In genomic region chr3:78966683-78967549, GRCm38 (mm10) we compare ENCODE assay signal across 8 mouse cellular contexts.
DNase-seq lines count a peak whose midpoint lies in the region; ATAC-seq and TF ChIP-seq lines count a peak whose summit lies in the region.
"Not testable (repeated sequence)": the region's sequence is repeated elsewhere in the genome, so short reads cannot be mapped to it uniquely, and the experiment has no call there.

No protein-coding gene starts in this region.

- not testable (repeated sequence) for TF ChIP-seq CTCF in lung, postnatal 0 days (IDR thresholded peaks at IDR 0.05)

- H3K4me3 ChIP-seq in embryonic facial prominence, embryonic 10.5 days = peak overlapping the region; percentile 59
- H3K4me3 ChIP-seq in hindbrain, embryonic 14.5 days (replicated peaks; ENCODE audit: low read length) = peak overlapping the region; percentile 38
- H3K4me3 ChIP-seq in lung, postnatal 0 days (ENCODE audit: low read depth, low read length) = peak overlapping the region; percentile 31
- peak overlapping the region; percentile 40 for H3K4me3 ChIP-seq in neural tube, embryonic 14.5 days (ENCODE audit: low read depth, low read length)

- intact Hi-C loops in left cerebral cortex, postnatal 25 days (cut with DNase I) = not testable (repeated sequence)

- DNase-seq in adrenal gland, postnatal 25 days = peak; percentile 21
- DNase-seq in embryonic facial prominence, embryonic 10.5 days (ENCODE audit: low spot score) = peak; percentile 43
- DNase-seq in hindbrain, embryonic 14.5 days (ENCODE audit: low spot score) = peak; percentile 35
- peak; percentile 13 to 16 for DNase-seq in left cerebral cortex, postnatal 25 days (ENCODE audit: low spot score in 2 of 2)
- DNase-seq in lung, postnatal 0 days (ENCODE audit: low spot score) = not testable (repeated sequence)
- DNase-seq in thymus, postnatal 36 days = peak; percentile 22 to 26

- H3K36me3 ChIP-seq in embryonic facial prominence, embryonic 10.5 days (replicated peaks); hindbrain, embryonic 14.5 days (replicated peaks; ENCODE audit: control insufficient read depth, insufficient read depth); lung, postnatal 0 days (ENCODE audit: insufficient read depth, low read length); neural tube, embryonic 14.5 days (ENCODE audit: control insufficient read depth, insufficient read depth, low read length): not testable (repeated sequence)

- peaks cover 12% of the 10 kb centered on the region for H3K27me3 ChIP-seq in embryonic facial prominence, embryonic 10.5 days (replicated peaks; ENCODE audit: low read depth, poor library complexity, severe bottlenecking)
- H3K27me3 ChIP-seq in hindbrain, embryonic 14.5 days (ENCODE audit: control insufficient read depth, insufficient read depth, low read length); lung, postnatal 0 days (replicated peaks; ENCODE audit: insufficient read depth, low read length); neural tube, embryonic 14.5 days (ENCODE audit: control insufficient read depth, insufficient read depth, low read length): not testable (repeated sequence)

- ATAC-seq in granulocyte monocyte progenitor cell, adult 5-6 weeks (replicated peaks; ENCODE audit: poor library complexity, severe bottlenecking) = peak; percentile 85
- ATAC-seq in hindbrain, embryonic 14.5 days (ENCODE audit: low FRiP score) = peak; percentile 86
- ATAC-seq in lung, postnatal 0 days = peak; percentile 87
- peak; percentile 89 for ATAC-seq in neural tube, embryonic 14.5 days (ENCODE audit: low read depth)

- not testable (repeated sequence) for TF ChIP-seq EP300 in lung, postnatal 0 days (IDR thresholded peaks at IDR 0.05)

- H3K9ac ChIP-seq in hindbrain, embryonic 14.5 days = peak overlapping the region; percentile 74
- peak overlapping the region; percentile 20; the same call in 1 of the 2 replicates for H3K9ac ChIP-seq in lung, postnatal 0 days (replicated peaks; ENCODE audit: low read depth)
- peak overlapping the region; percentile 59 for H3K9ac ChIP-seq in neural tube, embryonic 14.5 days (replicated peaks; ENCODE audit: low read depth, low read length)

- H3K27ac ChIP-seq in embryonic facial prominence, embryonic 10.5 days (replicated peaks) = peak overlapping the region; percentile 79
- H3K27ac ChIP-seq in hindbrain, embryonic 14.5 days; lung, postnatal 0 days (ENCODE audit: low read length); neural tube, embryonic 14.5 days (ENCODE audit: low read depth, low read length): not testable (repeated sequence)

- not testable (repeated sequence) for H3K9me3 ChIP-seq in embryonic facial prominence, embryonic 10.5 days; hindbrain, embryonic 14.5 days (ENCODE audit: control insufficient read depth, low read length); lung, postnatal 0 days (ENCODE audit: low read length); neural tube, embryonic 14.5 days (ENCODE audit: control insufficient read depth, low read length)

- 4% methylated on average over 53 of the region's 57 CpGs for WGBS in embryonic facial prominence, embryonic 10.5 days
- WGBS in hindbrain, embryonic 14.5 days = 4% methylated on average over 29 of the region's 57 CpGs
- 8% methylated on average over 19 of the region's 57 CpGs for WGBS in lung, postnatal 0 days
- 4% methylated on average over 28 of the region's 57 CpGs for WGBS in neural tube, embryonic 14.5 days

- H3K4me2 ChIP-seq in hindbrain, embryonic 14.5 days (replicated peaks) = peak overlapping the region; percentile 60
- H3K4me2 ChIP-seq in lung, postnatal 0 days (replicated peaks; ENCODE audit: low read depth, low read length) = peak overlapping the region; percentile 66
- H3K4me2 ChIP-seq in neural tube, embryonic 14.5 days (ENCODE audit: low read depth, low read length) = peak overlapping the region; percentile 61

- not testable (repeated sequence) for H3K4me1 ChIP-seq in embryonic facial prominence, embryonic 10.5 days; hindbrain, embryonic 14.5 days (replicated peaks; ENCODE audit: control insufficient read depth, insufficient read depth, low read length); lung, postnatal 0 days (ENCODE audit: insufficient read depth, low read depth, low read length); neural tube, embryonic 14.5 days (ENCODE audit: control insufficient read depth, insufficient read depth, low read length)

Comparison
In these comparisons a context has a peak if more than half of its experiments do, and no peak if none do; other contexts are left out.
1. H3K9ac ChIP-seq: peak in every context shown above with its lines; median percentile 74 in hindbrain, embryonic 14.5 days; 59 in neural tube, embryonic 14.5 days; 20 in lung, postnatal 0 days.